Mouse (Mus musculus): ENCODE measurements around the gene Ccdc105.

DNA sequence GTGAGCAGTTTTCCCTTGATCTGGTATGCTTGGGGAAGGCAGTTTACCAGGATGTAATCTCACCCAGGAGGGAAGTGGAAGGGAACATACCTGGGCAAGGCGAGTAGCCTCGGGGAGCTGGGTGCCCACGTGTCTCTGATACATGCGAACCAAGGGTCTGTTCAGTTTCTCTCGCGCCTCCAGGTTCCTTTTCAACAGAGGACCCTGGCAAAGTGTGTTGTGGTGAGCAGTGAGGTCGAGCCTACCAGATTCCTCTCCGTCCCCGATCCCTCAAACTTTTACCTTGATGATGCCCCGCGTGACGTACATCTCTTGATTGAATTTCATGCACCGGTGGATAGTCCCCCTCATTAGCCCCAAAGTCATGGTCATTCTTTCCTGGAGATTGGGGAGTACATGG, 4.7 kb downstream of the Ccdc105 start:
- TF ChIP-seq POLR2A (IDR thresholded peaks at IDR 0.05; ENCODE audit: low read depth, low read length): no peak
- TF ChIP-seq CTCF (IDR thresholded peaks at IDR 0.05; ENCODE audit: extremely low read depth, insufficient read depth, insufficient read length, insufficient replicate concordance): no peak
